Mouse (Mus musculus): ENCODE results near the gene Mbd3.
A peak's percentile ranks its signal among the peaks of the same experiment; 100 is the strongest.

The Mbd3 gene

DNA sequence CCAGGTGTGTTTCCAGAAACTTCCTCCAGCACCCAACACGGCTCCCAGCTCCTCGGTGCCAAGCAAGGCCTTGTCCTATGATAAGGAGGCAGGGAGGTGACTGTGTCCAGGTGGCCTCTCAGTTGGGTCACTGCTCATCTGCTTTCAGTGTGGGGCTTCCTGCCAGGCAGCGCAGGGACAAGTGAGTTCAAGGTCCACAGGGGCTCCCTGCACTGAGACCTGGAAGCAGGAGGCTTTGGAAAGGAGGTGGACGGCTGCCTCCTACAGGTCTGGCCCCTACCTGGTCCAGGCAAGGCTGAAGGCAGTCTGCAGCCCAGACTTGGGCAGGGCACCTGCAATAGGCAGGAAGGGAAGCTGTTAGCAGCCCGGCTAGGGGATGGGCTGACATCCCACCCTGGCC is 6.7 kb downstream of the Mbd3 start:
- no peak for DNase-seq

DNA sequence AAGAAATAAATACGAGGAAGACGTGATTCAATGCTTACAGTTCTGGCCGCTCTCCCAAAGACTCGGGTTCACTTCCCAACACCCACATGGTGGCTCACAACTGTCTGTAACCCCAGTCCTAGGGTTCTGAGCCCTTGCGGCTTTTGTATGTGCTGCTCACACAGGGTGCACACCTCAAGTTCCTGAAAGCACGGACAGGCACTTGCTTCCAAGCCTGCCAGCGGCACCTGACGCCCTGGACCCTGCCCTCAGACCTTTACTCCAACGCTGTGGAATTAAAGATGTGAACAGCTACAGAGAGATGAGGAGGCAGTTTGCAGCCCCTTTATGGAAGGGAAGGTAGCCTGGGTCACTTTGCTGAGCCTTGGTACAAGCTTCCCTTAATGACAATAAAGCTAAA is 8.7 kb downstream of the Mbd3 start:
- no peak for DNase-seq

DNA sequence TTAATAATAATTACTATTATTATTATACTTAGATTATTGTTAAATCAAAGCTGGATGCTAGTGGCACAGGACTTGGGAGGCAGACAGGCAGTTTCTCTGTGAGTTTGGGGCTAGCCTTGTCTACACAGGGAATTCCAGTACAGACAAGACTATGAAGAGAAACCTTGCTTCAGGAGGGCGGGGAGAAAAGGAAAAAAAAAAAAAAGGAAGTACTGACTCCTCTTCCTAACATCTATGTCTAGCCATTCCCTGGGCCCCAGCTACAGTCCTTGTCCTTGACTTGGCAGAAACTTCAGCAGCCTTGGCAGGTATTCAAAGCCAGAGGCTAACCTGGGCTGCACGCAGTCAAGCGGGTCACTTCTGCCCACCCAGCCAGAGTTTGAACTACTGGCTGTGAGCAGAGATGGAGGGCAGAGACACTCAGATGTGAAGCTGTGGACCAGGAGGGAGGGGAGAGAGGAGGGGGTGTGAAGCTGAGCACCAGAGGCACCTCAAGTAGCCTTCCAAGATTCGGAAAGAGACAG is 10.1 kb downstream of the Mbd3 start:
- DNase-seq, result no peak

DNA sequence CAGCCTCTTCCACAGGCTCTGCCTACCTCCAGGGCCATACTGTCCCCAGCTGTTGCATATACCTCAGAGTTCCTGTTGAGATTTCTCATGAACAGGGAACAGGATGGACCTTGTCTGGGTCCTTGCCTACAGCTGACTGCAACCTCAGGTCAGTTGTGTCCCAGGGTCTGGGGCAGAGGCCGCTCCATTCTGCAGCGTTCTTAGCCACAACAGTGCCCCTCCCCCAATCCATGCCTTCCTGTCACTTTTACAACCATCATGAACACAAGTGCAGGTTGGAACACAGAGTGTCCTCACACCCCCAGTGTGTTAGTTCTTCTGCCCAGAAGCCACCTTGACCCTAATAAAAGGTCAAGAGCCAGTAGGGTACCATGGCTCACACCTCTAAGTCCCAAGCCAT is 10.6 kb downstream of the Mbd3 start:
- no peak for DNase-seq

DNA sequence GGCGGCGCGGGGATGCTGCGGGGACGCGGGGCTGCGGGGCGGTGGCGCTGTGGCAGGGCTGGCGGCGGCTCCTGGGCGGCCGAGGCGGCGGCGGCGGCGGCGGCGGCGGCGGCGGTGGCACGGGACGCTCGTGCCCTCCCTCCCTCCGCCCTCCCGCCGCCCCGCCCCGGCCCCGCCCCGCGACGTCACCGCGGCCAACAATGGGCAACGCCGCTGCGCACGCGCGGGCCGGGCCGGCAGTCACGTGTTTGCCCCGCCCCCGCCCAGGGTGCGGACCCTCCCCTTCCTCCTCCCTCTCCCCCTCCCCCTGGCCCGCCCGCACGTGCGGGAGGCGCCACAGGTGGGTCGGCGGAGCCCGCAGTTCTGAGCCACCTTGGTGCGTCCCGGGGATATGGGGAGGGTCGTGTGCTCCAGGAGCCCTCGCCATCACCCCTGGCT is 11.8 kb downstream of the Mbd3 start, which contains the start of gene Mex3d:
Mex3d (minus strand) TSS at position 138 of the 438 bp plus-strand sequence.
- DNase-seq, result peak; percentile 85

DNA sequence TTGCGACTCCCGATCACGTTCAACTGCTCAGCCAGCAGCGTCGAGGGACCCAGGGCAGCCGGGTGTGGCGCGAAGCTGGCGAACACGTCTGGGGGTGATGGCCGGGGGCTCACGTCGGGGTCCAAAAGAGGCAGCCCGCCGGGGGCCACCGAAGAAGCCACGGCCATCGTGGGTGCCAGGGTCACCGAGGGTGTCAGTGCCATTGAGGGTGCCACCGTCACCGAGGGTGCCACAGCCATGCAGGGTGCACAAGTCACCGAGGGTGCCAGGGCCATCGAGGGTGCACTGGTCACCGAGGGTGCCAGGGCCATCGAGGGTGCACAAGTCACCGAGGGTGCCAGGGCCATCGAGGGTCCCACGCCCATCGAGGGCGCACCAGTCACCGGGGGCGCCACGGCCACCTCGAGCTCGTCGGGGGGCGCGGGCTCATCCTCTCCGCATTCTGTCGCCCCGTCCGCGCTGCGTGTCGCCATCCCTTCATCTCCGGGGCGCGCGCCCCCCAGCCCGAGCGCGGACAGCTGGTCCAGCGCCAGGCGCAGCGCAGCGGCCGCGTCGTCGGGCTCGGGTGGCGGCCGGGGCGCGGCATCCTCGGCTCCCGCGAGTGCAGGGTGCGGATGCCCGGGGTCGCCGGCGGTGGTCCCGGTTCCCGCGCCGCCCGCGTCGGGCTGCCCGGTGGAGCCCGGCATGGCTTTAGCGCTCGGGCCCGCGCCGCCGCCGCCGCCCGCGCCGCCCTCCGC is 12.4 kb downstream of the Mbd3 start:
- no peak for DNase-seq

DNA sequence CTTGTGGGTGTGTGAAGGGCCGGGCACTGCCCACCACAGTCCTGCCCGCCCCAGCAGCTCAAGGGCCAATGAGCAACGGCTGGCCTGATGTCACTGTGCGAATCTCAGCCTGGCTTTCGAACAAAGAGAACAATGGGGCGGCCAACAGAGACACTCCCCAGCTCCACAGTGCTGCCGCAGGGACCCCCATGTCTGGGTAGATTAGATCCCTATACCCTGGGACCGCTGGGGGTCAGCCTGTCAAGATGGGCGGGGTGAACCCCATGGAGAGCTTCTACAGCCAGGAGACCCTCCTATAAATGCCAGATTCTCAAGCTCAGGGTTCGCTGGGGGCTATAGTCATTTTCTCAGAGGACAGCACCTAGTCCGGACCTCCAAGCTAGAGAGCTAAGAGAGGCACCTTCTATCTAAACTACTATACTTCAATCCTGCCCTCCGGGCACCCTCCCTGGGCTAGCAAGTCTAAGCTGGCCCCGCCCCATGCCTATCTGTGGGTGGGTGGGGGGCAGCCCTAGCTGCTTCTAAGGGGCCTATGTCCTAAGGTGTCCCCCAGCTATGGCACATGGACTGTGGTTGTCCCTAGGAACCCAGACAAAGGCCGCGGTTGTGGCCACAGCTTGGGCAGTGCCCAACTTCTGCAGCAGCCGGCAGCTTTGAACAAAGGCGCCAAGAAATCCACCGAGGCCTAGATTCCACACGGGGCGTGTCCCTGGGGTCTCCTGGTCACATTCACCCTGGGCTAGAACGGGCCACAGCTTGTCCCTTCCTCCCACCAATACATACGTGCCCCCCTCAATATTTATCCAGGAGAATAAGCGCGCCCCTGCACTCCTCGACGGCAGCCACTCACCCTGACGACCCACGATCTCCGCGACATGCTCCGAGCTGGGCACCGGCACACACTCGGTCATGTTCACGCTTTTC is 13.3 kb downstream of the Mbd3 start:
- DNase-seq, result peak; percentile 42

DNA sequence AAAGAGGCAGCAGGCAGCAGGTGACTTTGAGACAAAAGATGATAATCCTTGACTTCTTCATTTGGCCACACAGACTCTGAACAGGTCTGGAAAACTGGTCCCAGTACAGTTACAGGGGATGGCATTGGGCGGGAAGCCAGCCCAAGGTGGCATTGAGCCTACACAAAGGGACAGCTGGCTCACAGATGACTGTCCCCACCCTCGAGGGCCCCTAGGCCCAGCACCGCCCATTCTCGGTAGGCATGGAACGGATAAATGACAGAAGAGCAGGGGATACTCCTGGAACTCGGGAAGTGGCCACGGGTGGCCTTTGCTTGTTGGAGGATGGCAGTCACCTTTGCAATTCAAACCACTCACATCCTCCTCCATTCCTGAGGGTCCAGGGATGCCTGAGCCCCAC is 14.0 kb downstream of the Mbd3 start:
- DNase-seq, result no peak

DNA sequence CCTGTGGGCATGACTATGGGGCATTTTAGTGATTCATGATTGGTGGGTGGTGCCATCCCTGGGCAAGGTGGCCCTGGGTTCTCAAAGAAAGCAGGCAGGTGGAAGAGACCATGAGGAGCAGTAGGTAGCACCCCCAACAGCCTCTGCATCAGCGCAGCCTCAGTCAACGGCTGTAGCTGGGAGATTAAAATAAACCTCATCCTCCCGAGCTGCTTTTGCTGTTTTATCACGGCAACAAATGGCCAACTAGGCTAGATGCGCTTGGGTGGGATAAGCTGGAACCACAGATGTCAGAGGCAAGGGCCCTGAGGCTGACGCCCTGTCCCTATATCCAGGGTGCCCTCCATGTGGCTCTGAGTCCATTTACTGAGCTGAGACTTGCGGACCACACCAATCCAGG is 14.6 kb downstream of the Mbd3 start:
- DNase-seq, result no peak

DNA sequence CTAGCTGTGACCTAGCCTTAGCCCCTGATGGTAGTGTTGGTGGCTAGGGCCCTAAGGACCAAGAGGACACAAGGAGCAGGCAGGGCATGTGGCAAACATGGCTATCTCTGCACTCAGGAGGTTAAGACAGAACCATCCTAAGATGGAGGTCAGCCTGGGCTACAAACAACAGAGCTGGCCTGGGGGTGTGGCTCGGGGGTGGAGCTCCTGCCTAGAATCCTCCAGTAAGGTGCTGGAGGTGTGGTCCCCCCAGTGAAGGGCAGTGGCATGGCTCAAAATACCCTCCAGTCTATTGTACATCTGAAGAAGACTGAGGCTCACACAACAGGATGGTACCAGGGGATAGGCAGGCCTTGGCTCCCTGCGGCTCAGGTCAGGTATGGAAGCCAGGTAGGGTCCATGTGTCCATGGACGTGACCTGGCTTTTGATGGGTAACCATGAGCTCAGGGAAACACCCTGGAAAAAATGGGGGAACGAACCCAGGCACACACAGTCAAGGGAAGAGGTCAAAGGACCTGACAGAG is 15.2 kb downstream of the Mbd3 start:
- no peak for DNase-seq

DNA sequence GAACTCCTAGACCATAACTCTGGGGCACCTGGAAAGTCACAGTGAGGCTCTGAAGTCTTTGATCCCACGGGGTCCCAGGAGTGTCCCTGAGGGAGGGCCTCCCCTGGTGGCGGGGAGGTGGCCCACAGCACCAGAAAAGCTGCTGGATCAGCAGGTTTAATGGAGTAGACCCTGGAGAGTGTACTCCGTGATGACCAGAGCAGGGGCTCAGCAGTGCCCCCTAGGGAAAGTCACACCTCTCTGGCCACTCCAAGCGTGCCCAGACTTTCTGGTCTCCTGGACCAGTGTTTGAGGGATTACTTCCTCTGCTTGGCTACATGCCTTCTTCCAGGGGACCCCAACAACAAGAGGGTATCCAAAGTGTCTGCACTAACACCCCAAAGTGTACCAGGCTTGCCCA is 15.9 kb downstream of the Mbd3 start:
- DNase-seq, result no peak

DNA sequence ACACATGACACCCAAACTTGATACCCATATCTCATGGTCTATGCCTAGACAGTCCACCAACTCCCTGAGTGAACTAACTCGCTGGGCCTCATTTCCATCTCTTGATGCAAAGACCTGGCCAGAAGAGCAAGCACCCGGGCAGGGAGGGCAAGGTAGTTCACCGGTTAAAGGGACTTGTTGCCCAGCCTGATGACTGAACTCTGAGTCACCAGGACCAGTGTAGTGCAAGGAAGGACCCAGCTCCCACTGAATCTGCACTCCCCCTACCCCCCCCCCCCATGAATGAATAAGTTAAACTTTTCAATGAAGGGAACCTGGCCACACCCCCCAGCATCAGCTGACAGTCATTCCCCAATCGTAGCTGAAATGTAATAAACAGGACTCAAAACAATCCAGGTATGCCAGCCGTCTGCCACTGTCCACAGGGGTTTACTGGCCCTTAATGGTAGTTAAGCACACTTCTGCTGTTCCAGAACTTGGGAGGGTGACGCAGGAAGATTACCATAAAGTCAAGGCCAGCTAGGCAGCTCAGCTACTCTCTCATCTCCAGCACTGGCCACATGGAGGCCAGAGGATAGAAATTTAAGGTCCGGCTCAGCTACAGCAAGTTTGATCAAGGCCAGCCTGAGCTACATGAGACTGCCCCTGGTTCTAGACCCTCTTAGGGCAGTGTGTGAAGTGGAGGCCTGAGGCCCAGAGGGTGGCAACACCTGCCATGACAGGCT is 16.5 kb downstream of the Mbd3 start:
- no peak for DNase-seq

DNA sequence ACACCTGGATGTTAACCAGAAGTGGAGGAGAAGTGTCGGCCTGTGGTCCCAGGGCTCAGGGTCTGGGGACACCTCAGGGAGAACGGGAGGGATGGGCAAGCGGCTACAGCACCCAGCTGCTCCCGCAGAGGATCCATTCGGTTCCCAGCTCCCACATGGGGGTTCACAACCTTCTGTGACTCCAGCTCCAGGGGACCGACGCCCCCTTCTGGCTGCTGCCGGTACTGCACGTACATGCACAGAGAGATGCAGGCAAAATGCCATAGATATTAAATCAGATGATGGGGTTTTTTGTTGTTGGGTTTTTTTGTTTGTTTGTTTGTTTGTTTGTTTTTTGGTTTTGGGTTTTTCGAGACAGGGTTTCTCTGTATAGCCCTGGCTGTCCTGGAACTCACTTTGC is 21.6 kb downstream of the Mbd3 start:
- DNase-seq, result no peak

DNA sequence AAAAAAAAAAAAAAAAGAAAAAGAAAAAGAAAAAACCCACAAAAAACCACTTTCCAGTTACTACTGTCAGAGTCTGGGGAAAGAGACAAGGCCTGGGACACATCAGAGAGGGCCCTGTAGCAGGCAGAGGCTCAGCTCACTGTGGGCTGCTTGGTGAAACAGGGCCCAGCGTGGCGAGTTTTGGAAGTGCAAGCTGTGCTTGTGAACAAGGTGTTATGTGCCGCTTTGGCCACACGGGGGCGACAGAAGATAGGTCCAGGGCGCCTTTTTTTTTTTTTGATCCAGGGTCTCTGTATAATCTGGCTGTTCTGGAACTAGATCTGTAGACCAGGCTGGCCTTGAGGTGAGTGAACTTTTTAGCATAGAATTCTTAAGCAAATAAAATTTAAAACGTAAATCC is 23.2 kb downstream of the Mbd3 start:
- peak; percentile 88 for DNase-seq

DNA sequence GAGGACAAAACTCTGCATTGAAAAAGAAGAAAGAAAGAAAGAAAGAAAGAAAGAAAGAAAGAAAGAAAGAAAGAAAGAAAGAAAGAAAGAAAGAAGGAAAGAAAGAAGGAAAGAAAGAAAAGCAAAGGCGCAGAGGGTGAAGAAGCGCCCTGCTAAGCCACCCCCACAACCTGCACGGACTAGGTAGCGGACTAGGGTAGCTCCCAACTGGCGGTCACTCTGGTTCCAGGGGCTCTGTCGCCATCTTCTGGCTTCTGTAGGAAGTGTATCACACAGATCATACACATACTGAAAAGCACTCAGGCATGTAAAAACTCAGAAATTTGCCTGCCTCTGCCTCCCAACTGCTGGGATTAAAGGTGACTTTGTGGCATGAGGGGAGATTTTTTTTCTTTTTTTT is 25.3 kb downstream of the Mbd3 start:
- peak; percentile 82 for DNase-seq

DNA sequence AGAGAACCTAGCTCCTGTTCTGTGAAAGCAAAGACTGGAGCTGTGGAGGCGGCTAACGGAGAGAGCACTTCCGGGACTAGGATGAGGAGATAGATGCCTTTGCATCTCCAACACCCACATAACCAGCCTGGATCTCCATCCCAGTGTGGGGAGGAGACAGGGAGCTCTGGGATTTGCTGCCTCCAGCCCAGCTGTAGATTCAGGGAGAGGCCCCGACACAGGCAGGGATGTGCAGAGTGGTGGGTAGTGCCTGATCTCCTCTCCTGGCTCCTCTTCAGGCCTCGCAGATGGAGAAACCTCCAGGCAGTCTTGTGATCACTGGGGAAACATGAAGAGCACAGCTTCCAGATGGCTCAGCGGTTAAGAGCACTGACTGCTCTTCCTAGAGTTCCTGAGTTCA is 26.6 kb downstream of the Mbd3 start:
- peak; percentile 73 for DNase-seq

DNA sequence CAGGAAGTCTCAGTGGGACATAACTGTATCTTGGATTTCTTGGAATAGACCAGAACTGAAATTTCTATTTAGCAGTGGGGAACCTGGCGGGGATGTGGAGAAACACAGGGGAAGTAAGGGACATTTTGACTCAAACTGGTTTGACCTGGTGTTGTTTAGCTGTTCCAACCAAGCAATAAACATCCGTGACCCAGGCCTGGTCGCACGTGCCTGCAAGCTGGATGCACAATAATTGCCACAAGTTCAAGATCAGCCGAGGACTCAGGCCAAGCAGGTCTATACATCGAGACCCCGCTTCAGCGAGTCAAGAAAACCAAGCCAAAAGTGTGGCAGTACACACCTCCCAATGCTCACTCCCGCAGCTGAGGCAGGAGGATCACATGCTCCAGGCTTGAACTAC is 27.4 kb downstream of the Mbd3 start:
- no peak for DNase-seq

DNA sequence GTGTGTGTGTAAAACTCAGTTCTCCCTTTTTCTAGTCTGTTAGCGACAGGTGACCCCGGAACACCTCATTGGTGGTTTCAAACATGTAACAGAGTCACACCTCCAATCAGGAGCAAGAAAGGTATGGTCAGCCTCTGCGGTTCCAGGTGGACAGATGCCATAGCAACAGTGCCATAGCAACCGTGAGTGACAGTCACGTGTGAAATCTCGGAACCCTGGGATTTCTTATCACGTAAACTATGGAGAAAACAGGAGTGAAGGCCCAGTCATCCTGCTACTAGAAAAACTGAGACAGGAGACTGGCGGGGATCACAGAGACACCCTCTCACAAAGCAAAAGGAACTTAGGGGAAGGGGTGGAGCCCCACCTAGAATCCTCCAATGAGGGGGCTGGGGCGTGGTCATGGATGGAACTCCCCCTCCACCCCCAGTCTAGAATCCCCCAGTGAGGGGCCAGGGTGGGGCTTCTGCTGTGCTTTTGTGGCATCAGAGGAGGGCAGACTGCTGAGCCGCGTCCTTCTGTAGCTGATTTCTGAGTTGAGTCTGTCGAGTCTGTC is 27.9 kb downstream of the Mbd3 start:
- peak; percentile 57 for DNase-seq

DNA sequence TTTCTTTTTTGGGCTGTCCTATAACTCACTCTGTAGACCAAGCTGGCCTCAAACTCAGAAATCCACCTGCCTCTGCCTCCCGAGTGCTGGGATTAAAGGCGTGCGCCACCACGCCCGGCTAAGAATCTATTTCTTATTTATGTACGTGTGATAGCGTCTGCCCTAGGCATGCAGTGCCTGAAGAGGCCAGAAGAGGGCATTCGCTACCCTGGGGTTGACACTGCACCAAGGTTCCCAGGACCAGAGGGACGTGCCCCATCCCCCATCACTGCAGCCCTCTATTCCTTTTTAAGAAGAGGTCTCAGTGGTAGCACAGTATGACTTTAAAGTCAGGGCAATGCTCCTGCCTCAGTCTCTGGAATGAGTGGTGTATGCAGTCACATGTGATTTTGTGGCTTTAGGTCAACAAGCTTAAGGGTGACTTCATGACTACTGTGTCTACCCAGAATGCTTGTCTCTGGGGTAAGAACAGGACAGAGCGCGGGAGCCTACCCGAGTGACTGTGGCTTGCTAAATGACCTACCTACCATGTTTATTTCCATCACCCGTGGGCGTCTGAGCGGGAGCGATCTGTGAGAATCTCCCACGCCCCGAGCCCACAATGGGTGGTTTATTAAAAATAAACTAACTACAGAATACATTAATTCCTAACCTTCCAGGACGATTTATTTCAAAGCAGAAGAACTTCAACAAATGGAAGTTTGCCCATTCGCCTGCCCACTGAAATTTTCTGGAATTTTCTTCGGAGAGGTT is 29.2 kb downstream of the Mbd3 start:
- peak; percentile 72 for DNase-seq

DNA sequence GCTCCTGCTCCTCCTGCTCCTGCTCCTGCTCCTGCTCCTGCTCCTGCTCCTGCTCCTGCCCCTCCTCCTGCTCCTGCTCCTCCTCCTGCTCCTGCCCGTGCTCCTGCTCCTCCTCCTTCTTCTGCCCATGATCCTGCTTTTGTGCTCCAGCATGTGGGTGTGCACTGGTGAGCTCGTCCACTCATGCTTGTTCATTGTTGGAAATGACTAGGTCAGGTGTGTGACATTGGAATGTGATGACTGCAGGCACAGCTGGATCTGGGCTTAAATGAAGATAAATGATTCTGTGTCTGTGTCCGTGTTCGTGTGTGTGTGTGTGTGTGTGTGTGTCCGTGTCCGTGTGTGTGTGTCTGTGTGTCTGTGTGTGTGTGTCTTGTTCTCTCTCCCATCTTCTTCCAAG is 31.0 kb downstream of the Mbd3 start:
- DNase-seq, result no peak

DNA sequence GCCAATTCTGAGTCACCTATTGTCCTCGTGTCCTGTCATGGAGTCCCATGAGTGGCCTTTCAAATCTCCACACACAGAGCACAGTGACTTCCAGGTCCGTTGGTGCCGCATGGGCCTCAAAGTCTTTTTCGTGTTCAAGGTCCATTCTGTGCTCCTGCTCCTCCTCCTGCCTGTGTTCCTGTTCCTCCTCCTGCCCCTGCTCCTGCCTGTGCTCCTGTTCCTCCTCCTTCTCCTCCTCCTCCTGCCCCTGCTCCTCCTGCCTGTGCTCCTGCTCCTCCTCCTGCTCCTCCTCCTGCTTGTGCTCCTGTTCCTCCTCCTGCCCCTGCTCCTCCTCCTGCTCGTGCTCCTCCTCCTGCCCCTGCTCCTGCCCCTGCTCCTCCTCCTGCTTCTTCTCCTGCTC is 31.4 kb downstream of the Mbd3 start:
- DNase-seq, result no peak

DNA sequence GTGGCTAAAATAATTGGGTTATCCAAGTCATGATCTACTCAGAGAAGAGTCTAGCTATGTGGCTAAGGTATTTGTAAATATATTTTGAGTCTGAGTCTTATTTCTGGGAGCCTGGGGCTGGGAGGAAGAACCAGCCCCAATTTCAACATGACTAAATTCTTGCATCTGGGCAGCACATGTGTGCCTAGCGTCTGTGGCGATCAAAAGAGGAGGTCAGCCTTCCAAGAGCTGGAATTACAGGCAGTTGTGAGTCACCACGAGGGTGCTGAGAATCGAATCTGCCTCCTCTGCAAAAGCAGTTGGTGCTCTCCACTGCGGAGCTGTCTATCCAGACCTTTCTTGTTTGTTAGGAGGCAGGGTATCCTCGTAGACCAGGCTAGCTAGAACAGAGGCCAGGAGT is 33.6 kb downstream of the Mbd3 start:
- no peak for DNase-seq
